Mouse (Mus musculus) gastrocnemius, postnatal 25 days (tissue): ENCODE data around the gene Mpp5. TPM values are rescaled to one million over a fixed set of nuclear protein-coding genes. Genes with fewer than 3 reads are reported as not detected.

Experiments used
- DNase-seq: peaks from one replicate; pipeline ENCODE4 v3.0.0; 2022
- total RNA-seq, 2 experiments: library from RNA; stranded (reverse); gene quantifications; 1 replicate in 1 of 2; 2 replicates in 1 of 2; pipeline ENCODE4 v1.2.3; 2021

Gene Mpp5
- total RNA-seq, 2 experiments from 2014 or later, result 11.7 to 17.0 TPM

DNA sequence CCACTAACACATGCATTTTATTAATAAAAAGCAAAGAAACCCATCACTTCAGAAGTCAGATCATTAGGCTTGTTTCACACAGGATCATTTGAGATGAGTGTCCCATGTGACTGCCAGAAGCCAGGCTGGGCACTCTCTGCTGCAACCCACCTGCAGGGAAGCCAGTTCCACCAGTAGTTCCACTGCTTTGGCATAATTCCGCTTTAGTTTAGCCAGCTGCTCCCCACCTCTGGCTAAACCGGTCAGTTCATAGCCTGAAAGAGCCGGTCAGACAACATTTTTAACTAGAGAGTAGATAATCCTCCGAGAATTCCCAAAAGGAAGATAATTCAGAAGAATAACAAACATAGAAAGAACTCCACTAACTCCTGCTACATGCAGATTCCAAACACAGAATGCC lies 99.5 kb downstream of the Mpp5 start:
- DNase-seq, result no peak

DNA sequence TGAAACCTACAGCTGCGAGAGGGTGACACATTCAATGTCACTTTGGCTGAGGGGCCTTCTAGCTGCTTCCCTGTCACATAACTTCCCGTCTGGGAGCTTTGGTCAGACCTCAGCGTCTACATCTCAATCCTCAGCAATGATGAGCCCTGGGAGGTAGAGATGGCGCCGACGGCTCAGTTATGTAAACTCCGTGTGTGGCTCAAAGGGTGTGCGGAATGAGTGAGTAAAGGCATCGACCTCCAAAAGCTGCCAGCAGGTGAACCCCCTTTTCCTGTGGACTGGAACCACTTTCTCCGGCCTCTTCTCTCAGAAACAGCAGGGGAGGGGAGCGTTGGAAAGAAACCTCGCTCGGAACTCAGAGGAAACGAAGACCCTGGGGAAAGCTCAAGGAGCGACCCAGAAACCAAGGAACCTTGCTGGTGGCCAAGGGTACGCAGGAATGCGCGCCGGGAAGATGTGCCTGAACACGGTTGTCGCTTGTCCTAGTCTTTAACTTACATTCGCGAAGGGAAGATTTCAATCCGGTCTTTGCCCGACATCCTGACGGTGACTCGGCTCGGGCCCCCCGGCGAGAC lies 112.3 kb downstream of the Mpp5 start:
- DNase-seq, result no peak

DNA sequence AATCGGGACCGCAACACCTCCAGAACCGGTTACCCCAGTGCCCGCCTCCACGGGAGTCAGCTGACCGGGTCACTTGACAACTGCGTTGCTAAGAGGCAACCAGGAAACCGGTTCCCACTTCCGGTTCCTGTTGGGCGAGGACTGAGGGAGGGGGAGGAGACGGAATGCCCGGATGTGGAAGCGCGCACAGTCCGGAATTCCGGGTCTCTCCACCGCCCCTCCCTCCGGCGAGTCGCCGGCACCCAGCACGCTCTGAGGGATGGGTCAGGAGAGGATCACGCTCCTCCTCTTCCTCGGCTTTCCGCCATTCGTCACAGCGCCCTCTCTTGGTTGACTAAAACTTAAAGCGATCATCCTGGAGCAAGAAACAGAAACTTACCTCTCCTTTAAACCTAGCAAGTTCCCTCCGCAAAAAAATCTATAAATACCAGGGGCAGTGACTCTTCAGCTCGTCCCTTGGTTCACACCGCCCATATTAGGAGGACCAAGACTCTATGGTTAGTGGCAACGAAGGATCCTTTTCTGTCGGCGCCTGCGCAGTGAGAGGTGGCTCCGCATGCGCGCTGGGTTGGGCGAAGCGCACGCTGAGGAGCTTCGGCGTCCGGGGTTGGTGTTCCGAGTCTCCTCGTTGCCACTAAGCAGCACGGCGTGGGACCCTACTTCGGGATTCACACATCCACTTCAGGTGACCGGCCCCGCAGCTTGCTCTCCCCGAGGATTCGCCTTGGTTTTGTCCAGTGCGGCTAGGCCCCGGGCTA lies 113.0 kb downstream of the Mpp5 start, which contains the start of the genes Atp6v1d and Eif2s1:
TSS of gene Atp6v1d (minus strand) at position 143 of the 758 bp plus-strand sequence.
TSS of gene Eif2s1 (plus strand) at position 324 of the 758 bp plus-strand sequence.
- peak; percentile 99 for DNase-seq

DNA sequence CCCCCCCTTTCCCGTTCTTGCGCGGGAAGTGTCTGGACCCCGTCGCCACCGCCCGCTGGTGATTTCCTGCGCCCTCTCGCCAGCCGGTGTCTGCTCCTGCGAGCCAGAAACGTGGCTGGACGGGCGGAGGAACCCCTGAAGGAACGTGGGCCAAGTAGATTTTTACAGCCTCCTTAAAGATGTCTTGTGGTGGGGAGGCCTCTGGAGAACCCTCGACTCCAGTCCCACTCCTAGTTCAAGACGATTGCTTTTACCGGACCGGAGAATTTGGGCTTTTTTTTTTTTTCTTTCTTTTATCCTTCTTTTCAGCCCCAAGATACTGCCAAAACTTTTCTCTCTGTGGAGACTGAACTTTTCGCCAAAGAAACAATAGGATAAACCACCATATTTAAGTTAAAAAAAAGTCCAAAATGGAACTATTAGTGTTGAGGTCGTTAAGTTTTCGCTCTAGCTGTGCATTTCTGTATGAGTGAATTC lies 113.6 kb downstream of the Mpp5 start:
- no peak for DNase-seq

DNA sequence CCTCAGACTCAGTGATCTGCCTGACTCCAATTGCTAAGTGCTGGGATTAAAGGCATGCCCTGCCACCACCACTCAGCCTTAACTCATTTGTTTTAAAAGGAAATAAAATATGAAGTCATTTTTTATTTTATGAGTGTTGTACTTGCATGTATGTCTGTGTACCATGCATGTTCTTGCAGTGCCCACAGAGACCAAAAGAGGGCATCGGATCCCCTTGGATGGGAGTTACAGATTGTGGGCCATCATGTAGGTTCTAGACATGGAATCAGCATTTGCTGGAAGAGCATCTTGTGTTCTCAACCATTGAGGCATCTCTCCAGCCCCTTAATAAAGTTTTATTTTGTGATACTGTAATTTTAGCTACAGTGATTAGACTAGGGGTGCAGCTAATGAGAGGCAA lies 116.7 kb downstream of the Mpp5 start:
- DNase-seq, result no peak

DNA sequence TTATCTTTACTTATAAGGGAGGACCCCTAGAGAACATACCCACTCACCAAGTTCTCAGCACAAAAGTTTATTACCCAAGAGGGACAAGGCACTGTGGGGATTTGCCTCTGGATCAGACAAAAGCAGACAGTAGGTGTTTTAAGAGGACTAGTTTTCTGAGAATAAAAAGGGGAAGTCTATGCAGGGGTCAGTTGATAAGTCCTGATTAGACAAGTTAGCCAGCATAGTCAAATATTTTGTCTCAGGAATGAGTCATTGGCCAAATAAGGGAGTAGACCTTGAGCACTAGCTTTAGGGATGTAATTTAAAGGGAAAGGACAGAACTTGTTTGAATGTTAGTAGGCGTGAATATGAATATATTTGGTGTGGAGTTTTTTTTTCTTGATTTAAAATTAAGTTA lies 119.4 kb downstream of the Mpp5 start:
- DNase-seq, result no peak

DNA sequence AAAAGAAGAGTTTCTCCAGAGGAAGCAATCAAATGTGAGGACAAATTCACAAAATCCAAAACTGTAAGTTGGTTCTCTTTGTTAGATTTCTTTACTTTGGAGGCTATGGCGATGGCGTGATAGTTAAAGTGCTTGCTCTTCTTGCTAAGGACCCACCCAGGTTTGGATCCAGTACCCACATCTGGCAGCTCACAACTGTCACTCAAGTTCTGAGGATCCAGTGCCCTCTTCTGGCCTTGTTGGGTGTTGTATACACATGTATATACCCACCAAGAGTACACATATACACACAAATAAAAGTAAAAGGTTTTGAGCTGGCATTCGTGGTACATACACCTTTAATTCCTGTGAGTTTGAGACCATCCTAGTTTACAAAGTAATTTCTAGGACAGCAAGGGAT lies 125.9 kb downstream of the Mpp5 start:
- DNase-seq, result no peak

DNA sequence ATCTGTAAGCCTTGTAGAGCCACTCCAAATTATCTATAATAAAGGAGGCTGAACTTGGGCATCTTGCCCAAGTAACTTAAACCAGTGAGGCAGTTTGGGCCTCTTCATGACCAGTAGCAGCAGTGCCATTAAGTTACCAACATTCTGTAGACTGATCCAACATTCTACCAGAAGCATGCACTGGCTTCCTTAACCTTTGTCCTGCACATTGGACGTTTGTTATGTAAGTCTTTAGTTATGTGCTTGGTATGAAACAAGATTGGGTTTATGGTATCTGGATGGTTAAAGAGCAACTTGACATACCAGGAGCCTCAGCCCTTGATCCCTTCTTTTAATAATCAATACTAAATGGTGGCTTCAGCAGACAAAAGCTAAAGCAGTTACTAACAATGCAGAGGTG lies 141.4 kb downstream of the Mpp5 start:
- no peak for DNase-seq

Other genes with a start within 250 kb of the Mpp5 start
- not detected for gene Fam71d, start 57.4 kb upstream of the Mpp5 start, total RNA-seq
- gene Atp6v1d, start 112.7 kb downstream of the Mpp5 start, total RNA-seq, result 10 to 100 TPM; 57.4 to 60.8 TPM
- 10 to 100 TPM; 39.9 to 40.3 TPM for gene Eif2s1, start 112.9 kb downstream of the Mpp5 start, total RNA-seq
- under 1 TPM in 1 of 2 experiments, not detected in 1; 0.43 TPM for gene Plek2, start 158.1 kb downstream of the Mpp5 start, total RNA-seq